ENCODE assay signal across 8 mouse cellular contexts in the genomic region with DNA sequence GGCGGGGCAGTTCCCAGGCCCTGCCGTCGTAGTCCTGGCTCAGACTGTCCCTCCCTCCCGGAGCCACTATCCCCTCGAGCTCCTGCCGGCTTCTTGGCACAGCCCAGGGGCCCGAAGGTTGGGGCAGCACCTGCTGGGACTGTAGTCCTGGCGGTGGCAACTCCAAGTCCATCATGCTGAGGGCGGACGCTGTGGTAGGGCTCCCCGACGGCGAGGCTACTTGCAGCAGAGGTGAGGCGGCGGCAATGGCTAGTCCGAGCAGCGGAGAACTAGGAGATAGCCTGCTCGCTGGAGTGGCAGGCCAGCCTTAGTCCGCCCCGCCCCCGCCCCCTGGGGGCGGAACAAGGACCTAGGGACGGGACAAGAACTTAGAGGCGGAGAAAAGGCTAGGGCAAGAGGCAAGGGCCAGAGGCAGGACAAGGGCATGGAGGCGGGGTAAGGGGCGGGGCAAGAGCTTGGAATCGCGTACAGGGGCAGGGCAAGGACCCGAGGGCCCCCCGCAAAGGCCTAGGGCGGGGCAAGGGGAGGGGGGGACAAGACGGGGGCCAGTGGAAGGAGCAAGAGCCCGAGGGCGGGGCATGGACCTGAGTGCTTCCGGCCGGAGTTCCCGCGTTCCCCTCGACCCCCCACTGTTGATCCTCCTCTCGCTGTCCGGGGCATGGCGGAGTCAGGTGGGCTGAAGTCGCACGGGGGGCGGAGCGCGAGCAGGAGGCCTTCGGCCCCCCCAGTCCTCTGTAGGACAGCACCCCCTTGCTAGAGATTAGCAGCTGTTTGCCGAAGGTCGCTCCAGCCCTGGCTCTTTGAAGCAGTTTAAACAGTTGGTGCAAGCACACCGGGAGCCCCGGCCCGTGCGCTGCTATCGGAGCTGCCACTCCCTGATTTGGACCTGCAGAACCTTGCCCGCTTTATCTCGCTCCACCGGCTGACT. TPM values are rescaled to one million over a fixed set of nuclear protein-coding genes. Genes with fewer than 3 reads are reported as not detected.
A peak's percentile ranks its signal among the peaks of the same experiment; 100 is the strongest.
DNase-seq lines count a peak whose midpoint lies in the region; ATAC-seq and TF ChIP-seq lines count a peak whose summit lies in the region.

TSS of gene Nfe2l2 (minus strand) at position 408 of the 928 bp plus-strand sequence.

- H3K9me3 ChIP-seq in embryonic facial prominence, embryonic 15.5 days (replicated peaks) = no peaks in the 10 kb centered on the region
- H3K9me3 ChIP-seq in limb, embryonic 14.5 days (ENCODE audit: control insufficient read depth, low read length) = 0 out of 2 replicates have a peak, but pooled peaks cover 2% of the 10 kb centered on the region
- H3K9me3 ChIP-seq in midbrain, postnatal 0 days (ENCODE audit: low read length) = 0 out of 2 replicates have a peak, but pooled peaks cover 2% of the 10 kb centered on the region

- under 1% methylated on average over 58 of the region's 58 CpGs for WGBS in bone marrow, adult 2 months
- WGBS in embryonic facial prominence, embryonic 15.5 days = 1% methylated on average over 54 of the region's 58 CpGs
- WGBS in limb, embryonic 14.5 days = 1% methylated on average over 50 of the region's 58 CpGs
- WGBS in midbrain, postnatal 0 days = 1% methylated on average over 52 of the region's 58 CpGs

- no peaks in the 10 kb centered on the region for H3K27me3 ChIP-seq in embryonic facial prominence, embryonic 15.5 days
- H3K27me3 ChIP-seq in limb, embryonic 14.5 days (ENCODE audit: control insufficient read depth, insufficient read depth, low read length) = no peaks in the 10 kb centered on the region
- no peaks in the 10 kb centered on the region for H3K27me3 ChIP-seq in midbrain, postnatal 0 days (ENCODE audit: insufficient read depth, low read length)

- peak within 1 kb of the TSS; percentile 99 for H3K27ac ChIP-seq in bone marrow, adult 2 months (ENCODE audit: control insufficient read depth, insufficient read depth, low read depth, low read length, poor library complexity)
- H3K27ac ChIP-seq in embryonic facial prominence, embryonic 15.5 days (replicated peaks) = peak within 1 kb of the TSS; percentile 98
- peak within 1 kb of the TSS; percentile 93 for H3K27ac ChIP-seq in limb, embryonic 14.5 days (replicated peaks; ENCODE audit: low read depth, low read length)
- H3K27ac ChIP-seq in midbrain, postnatal 0 days (ENCODE audit: low read depth, low read length) = peak within 1 kb of the TSS; percentile 77

- H3K4me1 ChIP-seq in bone marrow, adult 2 months (ENCODE audit: control insufficient read depth, insufficient read depth, low read length) = peaks cover 1% of the 10 kb centered on the region
- peaks cover 35% of the 10 kb centered on the region for H3K4me1 ChIP-seq in embryonic facial prominence, embryonic 15.5 days
- peaks cover 21% of the 10 kb centered on the region for H3K4me1 ChIP-seq in limb, embryonic 14.5 days (ENCODE audit: control insufficient read depth, insufficient read depth, low read length)
- H3K4me1 ChIP-seq in midbrain, postnatal 0 days (ENCODE audit: insufficient read depth, low read length) = no peaks in the 10 kb centered on the region

- H3K9ac ChIP-seq in embryonic facial prominence, embryonic 15.5 days = peak within 1 kb of the TSS; percentile 82
- peak within 1 kb of the TSS; percentile 85 for H3K9ac ChIP-seq in limb, embryonic 14.5 days (ENCODE audit: low read depth, low read length, severe bottlenecking)
- H3K9ac ChIP-seq in midbrain, postnatal 0 days (replicated peaks; ENCODE audit: low read length, poor library complexity, severe bottlenecking) = peak within 1 kb of the TSS; percentile 60

- peak within 1 kb of the TSS; percentile 89 for H3K4me3 ChIP-seq in bone marrow, adult 2 months (replicated peaks; ENCODE audit: control insufficient read depth, low read depth, low read length)
- peak within 1 kb of the TSS; percentile 89 for H3K4me3 ChIP-seq in embryonic facial prominence, embryonic 15.5 days (replicated peaks)
- peak within 1 kb of the TSS; percentile 83 for H3K4me3 ChIP-seq in limb, embryonic 14.5 days (replicated peaks; ENCODE audit: low read length)
- peak within 1 kb of the TSS; percentile 47 for H3K4me3 ChIP-seq in midbrain, postnatal 0 days (ENCODE audit: low read depth, low read length)

- ATAC-seq in embryonic facial prominence, embryonic 15.5 days (ENCODE audit: insufficient number of reproducible peaks, low FRiP score, low TSS enrichment, low read depth) = peak; percentile 91
- peak; percentile 89 for ATAC-seq in limb, embryonic 14.5 days (ENCODE audit: low FRiP score, low read depth)
- ATAC-seq in midbrain, postnatal 0 days (ENCODE audit: low FRiP score) = peak; percentile 85

- no peaks in the 10 kb centered on the region for H3K36me3 ChIP-seq in embryonic facial prominence, embryonic 15.5 days
- H3K36me3 ChIP-seq in limb, embryonic 14.5 days (ENCODE audit: control insufficient read depth, insufficient read depth, low read length) = no peaks in the 10 kb centered on the region
- no peaks in the 10 kb centered on the region for H3K36me3 ChIP-seq in midbrain, postnatal 0 days (ENCODE audit: insufficient read depth, low read length)

- TF ChIP-seq POLR2A in bone marrow, adult 2 months (IDR thresholded peaks at IDR 0.05; ENCODE audit: borderline replicate concordance, control insufficient read depth, low read depth, low read length) = peak; percentile 99
- TF ChIP-seq POLR2A in limb, embryonic 14.5 days (IDR thresholded peaks at IDR 0.05; ENCODE audit: borderline replicate concordance, extremely low read depth, insufficient read depth, insufficient read length) = peak; percentile 67; the same call in 1 of the 2 replicates

- H3K4me2 ChIP-seq in embryonic facial prominence, embryonic 15.5 days (replicated peaks) = peak within 1 kb of the TSS; percentile 83
- H3K4me2 ChIP-seq in limb, embryonic 14.5 days (replicated peaks; ENCODE audit: low read depth, low read length, severe bottlenecking) = peak within 1 kb of the TSS; percentile 78
- H3K4me2 ChIP-seq in midbrain, postnatal 0 days (ENCODE audit: low read depth, low read length, poor library complexity, severe bottlenecking) = peak within 1 kb of the TSS; percentile 82

- peak; percentile 23; the same call in 1 of the 2 replicates for TF ChIP-seq CTCF in bone marrow, adult 2 months (IDR thresholded peaks at IDR 0.05; ENCODE audit: control insufficient read depth, insufficient read depth, low read length)
- TF ChIP-seq CTCF in midbrain, postnatal 0 days (IDR thresholded peaks at IDR 0.05) = peak; percentile 32

- DNase-seq in 416B (ENCODE audit: low read depth) = peak; percentile 100
- peak; percentile 99 for DNase-seq in heart, adult 8-10 months (ENCODE audit: low spot score)
- DNase-seq in kidney, adult 9 months = peak; percentile 100
- peak; percentile 90 for DNase-seq in limb, embryonic 14.5 days (ENCODE audit: low spot score)
- peak; percentile 81 for DNase-seq in midbrain, postnatal 0 days (ENCODE audit: low spot score)
- peak; percentile 98 to 99 for DNase-seq in spleen, postnatal 14 days (ENCODE audit: low spot score in 2 of 2)

RNA-seq across cellular contexts. Expression of gene Nfe2l2, which starts in this region (rescaled TPM):
- 27.9 and 54.5 TPM in 2 replicates for polyA plus RNA-seq in bone marrow, adult 2 months (2011; ENCODE audit: insufficient read depth, insufficient read length, low replicate concordance, missing spikeins)
- polyA plus RNA-seq in embryonic facial prominence, embryonic 15.5 days (2015; fragmentation: Nextera tagmentation; extraction: Ambion mirVana) = 50.7 and 56.1 TPM in 2 replicates
- total RNA-seq in heart, adult 8-10 months (2022) = 10 to 100 TPM; 57.9 to 75.1 (median 64.5) TPM
- polyA plus RNA-seq in limb, embryonic 14.5 days (2012; rRNA removed) = 28.3 and 32.5 TPM in 2 replicates
- 37.4 and 37.6 TPM in 2 replicates for polyA plus RNA-seq in limb, embryonic 14.5 days (2014; fragmentation: Nextera tagmentation; extraction: Ambion mirVana)
- total RNA-seq in midbrain, postnatal 0 days (2014; rRNA removed) = 8.9 and 9.0 TPM in 2 replicates
- 11.3 and 12.5 TPM in 2 replicates for polyA plus RNA-seq in midbrain, postnatal 0 days (2015; fragmentation: Nextera tagmentation; extraction: Ambion mirVana)

Comparison
In these comparisons a context has a peak if more than half of its experiments do, and no peak if none do; other contexts are left out.
1. Peak in every context shown above with its lines: DNase-seq, ATAC-seq, H3K4me3 ChIP-seq and H3K27ac ChIP-seq.